Mouse (Mus musculus): Measurements from ENCODE around the gene Ank. TPM values are rescaled to one million over a fixed set of nuclear protein-coding genes. Genes with fewer than 3 reads are reported as not detected.
A peak's percentile ranks its signal among the peaks of the same experiment; 100 is the strongest.

Gene Ank
- total RNA-seq, 2 experiments from 2014 or later = 125 to 149 TPM

DNA sequence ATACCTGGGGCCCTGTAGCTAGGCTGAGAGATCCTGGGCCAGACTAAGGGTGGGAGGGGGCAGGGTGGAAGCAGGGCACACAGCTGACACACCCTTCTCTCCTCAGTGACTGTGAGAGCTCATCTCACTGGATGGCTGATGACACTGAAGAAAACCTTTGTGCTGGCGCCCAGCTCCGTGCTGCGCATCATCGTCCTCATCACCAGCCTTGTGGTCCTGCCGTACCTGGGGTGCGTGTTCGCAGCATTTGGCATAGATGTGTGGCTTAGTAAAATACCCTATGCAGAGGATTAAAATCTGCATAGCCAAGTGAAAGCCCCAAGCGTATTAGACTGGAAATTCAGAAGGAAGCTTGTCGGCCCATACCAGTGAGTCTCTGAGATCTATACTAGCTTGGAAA, 124.3 kb downstream of the Ank start:
- no peak for DNase-seq
- intact Hi-C loops (cut with DNase I) = no loop called here

DNA sequence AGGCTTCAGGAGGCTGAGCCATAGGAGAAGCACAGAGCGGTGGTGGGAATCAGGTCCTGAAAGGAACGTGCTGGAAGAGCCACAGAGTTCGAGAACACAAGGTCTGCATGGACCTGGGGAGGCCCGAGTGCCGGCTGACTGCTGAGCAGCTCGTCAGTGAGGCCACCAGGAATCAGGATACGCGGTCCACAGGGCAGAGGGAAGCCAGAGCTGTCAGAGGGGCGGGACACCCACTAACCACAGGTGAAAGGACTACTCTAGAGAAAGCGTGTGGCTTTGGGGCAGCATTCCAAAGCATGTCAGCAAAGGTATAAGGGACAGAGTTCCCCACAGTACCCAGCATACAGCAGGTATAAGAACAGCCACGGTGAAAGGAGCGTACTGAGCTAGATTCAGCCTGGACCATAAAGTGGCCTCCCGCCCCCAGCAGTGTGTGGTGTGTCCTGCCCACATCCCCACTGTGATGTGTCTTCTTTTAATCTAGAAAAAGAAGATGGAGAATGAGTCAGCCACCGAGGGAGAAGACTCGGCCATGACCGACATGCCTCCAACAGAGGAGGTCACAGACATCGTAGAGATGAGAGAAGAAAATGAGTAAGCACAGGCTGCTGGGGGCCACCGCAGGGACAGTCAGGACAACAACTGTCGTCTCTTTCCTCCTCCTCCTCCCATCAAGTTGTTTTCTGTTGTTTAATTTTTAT, 126.3 kb downstream of the Ank start:
- no peak for DNase-seq
- intact Hi-C loops (cut with DNase I) = loop anchor here (1.0 kb wide), 1 partner anchor 48 kb away; no protein-coding TSS in a partner anchor

DNA sequence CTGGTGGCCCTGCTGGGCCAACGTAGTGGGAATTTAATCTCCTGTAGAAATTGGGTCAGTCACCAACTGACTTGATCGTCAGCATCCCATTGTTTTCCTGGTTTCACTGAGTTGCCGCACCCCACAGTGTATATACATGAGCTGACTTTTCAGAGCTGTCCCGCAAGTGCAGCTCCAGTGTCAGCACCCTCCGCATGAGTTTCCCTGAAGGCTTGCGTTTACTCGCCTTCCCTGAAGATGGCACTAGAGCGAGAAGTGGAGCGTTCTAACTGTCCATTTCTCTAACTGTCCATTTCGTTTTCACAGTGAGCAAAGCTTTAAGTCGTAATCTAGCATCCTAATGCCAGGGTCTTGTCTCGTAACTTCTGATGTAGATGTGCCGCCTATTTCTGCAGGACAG, 127.2 kb downstream of the Ank start:
- DNase-seq = peak; percentile 42 to 59
- intact Hi-C loops (cut with DNase I) = loop anchor here (1.0 kb wide), 1 partner anchor 49 kb away; no protein-coding TSS in a partner anchor

DNA sequence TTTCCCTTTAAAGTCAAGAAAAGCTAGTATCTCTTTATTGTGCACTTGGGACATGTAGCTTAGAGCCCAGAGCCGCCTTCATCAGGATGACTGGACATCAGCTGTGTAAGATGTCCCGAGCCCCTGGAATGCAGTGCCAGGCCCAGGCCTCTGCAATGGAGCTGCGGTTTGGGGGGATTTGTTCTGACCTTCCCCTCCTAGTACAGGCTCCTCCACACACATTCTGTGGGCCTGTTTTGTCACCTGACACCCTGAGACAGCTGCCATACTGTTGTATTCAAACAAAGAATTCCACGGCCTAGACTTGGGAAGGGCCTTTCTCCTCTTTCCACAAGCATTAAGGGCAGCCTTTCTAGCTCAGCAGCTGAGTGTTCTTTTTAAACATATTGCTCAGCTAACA, 128.5 kb downstream of the Ank start:
- intact Hi-C loops (cut with DNase I) = no loop called here
- DNase-seq = no peak

DNA sequence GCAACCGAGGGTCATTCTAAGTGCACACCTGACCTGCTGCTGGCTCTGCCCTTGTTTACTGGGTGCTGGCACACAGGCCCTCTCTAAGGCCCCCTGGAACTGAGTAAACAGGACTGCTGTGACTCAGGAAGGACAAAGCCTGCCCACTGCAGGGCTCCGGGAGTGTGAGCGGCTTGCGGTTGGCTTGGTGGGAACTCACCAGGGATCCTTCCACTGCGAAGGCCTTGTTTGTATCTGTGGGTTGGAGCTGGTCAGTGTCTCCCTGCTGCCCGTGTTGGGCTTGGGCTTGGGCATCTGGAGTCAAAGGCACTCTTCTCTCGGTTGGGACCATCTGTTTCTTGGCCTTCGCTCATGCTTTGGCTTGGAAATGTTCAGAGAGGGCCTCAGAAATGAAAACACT, 129.1 kb downstream of the Ank start:
- intact Hi-C loops (cut with DNase I) = no loop called here

DNA sequence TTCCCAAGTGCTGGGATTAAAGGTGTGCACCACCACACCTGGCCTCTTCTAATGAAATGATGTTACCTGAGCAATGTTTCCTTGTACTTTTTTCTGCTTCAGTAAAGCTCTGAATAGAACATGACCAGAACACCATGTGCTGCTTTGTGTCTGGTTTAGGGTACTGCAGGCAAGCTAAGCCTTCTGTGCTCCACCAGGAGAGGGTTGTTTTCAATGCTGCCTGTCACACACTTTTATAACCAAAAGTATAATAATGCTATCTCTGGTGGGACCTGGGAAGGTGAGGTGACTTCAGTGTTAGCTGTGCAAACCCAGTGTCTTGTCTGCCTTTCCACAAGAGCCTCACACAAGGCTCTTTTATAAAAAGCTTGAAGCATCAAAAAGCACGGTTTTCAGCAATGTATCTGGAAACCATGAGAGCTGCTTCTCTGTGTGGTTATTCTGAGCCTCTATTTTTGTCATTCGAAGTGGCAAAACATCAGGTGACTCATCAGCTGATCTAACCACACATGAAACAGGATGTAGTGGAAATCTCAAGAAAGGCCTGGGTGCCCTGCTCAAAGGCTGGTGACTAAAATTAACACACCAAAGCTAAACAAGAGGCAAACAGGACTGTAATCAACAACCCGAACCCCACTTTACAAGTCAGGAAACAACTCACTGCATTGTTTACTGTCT, 130.1 kb downstream of the Ank start:
- peak; percentile 52 to 55 for DNase-seq
- intact Hi-C loops (cut with DNase I) = no loop called here

More for the DNA sequence above, 129.1 kb downstream of the Ank start:
- DNase-seq = no peak

DNA sequence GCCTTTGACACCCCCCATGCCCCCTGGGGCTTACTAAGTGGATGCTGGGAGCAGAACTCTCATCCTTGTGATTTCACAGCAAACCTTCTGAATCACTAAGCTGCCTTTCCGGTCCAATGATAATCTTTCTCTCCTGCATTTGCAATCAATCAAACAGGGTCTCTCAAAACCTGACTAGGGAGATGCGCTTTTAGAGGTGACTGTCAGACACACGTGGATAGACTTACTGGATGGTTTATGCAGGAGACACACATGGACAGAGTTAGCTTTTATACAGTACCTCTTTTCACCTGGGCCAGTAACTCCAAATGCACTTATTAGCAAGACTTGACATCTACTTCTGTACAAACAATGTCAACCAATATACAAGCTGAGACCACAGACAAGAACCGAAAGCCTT, 131.0 kb downstream of the Ank start:
- intact Hi-C loops (cut with DNase I) = no loop called here

DNA sequence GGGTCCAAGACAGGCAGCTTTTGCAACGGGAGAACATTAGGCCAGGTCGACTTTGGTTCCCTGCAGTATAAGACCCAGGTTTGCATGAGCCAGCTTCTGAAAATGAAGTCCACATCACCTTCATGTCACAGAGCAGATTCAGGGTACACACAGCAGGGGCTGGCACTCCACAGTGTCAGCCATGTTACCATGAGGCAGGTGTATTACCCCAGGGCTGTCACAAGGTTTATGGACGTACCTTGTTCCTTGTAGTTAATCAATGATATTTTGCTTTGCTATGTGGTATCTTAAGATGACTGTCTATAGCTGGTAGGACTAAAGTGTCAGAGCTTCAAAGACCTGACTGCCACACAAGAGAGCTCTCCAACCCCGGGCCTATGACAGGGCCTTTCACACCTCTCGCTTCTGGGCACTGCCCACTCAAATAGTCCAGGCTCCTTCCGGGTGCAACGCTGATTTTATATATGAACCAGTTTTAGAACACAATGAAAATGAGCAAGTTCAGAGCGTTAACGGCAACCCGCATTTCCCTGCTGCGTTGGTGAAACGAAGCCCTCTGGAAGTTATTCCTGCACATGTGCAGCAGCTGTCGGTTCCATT, 132.4 kb downstream of the Ank start:
- intact Hi-C loops (cut with DNase I) = no loop called here
- no peak for DNase-seq

More for the DNA sequence above, 131.0 kb downstream of the Ank start:
- no peak for DNase-seq

DNA sequence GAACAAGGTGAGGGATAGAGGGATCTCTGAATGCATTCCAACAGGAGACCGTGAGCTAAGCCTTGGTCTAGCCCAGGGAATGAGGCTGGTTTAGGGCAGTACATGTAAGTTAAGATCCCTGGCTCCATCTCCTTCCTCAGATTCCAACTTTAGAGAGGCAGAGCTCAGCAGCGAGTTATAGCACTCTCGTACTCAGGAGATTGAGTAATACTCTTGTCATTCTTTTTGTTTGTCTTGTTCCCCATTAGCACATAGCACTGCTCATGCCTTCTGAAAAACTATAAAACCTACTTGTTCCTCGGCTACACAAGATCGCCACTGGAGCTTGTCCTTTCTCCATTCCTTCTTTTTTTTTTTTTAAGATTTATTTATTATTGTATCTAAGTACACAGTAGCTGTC, 134.0 kb downstream of the Ank start:
- intact Hi-C loops (cut with DNase I) = no loop called here
- DNase-seq = no peak

DNA sequence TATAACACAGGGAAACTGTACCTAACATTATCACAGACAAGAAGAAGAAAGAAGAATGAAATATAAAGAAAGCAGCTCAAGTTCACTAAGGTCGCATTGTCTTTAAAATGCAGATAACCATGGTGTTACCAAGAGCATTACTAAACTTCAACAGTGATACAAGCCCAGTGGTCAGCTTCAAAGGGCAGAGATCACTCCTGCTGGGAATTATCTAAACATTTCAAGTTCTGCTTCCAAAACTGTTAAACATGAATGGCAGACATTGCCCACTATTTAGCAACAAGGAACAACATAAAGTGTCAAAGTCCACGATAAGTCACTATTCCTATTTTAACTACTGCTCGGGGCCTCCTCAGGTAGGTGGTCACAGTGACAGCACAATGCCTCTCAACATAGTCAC, 138.1 kb downstream of the Ank start:
- DNase-seq = no peak
- intact Hi-C loops (cut with DNase I) = no loop called here

DNA sequence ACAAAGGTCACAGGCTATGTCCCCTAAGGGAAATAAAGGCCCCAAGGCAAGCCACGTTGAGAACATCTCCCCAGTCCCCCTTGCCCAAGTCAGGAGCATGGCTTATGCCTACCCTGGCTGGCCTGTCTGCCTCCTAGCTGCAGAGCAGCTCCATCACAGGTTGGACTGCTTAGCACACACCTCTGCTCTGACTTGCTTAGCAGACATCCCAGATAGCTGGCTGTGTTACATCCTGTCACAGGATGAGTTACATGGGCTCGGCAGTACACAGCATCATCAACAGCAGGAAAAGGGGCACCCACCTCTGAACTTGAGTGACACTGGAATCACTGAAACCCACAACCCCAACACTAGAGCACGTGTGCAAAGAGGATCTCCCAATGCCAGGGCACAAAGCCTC, 138.8 kb downstream of the Ank start:
- intact Hi-C loops (cut with DNase I) = no loop called here
- DNase-seq = no peak

DNA sequence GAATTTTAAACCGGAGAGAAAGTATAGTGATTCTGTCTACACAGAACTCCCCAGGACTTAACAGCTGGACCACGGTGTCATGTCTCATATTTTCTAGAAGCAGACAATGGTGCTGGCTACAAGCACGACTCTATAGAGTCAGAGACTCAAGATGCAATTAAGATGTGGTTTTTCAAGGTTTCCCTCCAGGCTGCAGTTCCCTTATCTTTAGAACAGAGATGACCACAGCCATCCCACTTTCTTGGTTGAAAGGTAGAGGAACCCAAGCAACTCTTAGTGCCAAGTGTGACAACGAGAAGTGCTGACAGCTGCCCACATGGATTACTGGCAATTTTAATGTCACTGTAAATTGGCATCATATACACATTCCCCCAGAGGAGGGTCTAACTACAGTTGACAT, 143.1 kb downstream of the Ank start:
- intact Hi-C loops (cut with DNase I) = no loop called here
- no peak for DNase-seq

DNA sequence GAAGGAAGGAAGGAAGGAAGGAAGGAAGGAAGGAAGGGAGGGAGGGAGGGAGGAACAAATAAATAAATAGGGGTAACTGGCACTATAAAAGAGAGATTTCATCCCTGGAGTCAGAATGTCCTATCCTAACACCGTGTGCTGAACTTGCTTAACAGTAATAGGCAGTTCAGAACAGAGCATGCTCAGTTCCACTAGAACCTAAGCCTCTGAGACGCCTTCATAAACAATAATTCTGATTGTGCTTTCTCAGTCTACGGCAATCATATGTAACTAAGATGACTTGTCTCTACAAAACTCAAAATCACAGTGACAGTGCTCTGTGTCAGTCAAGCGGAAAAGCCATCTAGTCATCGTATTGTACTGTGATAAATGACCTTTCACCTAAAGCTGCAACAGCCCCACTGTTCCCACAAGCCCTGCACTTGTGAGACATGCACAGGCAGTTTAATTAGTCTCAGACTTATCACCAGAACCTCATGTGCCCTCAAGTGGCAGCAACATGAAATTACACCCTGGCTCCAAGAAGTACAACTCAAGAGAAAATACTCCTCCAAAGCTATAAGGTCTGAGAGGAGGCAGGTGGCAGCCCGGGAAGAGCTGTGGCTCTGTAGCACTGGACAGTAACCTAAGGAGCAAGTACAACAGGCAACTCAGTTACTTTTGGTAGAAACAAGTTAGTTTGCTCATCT, 146.2 kb downstream of the Ank start:
- DNase-seq = peak; percentile 74 to 77
- intact Hi-C loops (cut with DNase I) = loop anchor here (2.0 kb wide), 1 partner anchor 296 kb away; no protein-coding TSS in a partner anchor

DNA sequence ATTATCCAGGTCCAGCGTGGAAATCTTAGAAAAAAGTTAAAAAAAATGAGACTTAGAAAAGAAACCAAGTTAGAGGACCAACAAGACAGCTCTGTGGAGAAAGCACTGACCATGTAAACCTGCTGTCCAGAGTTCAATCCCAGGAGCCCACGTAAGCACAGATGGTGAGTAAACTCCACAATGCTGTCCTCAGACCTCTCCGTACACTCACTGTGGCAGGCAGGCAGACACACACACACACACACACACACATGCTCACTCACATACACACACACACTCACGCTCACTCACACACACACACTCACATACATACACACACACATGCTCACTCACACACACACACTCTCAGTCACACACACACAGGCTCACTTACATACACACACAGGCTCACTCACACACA, 146.8 kb downstream of the Ank start:
- no peak for DNase-seq
- intact Hi-C loops (cut with DNase I) = loop anchor here (2.0 kb wide), 1 partner anchor 296 kb away; no protein-coding TSS in a partner anchor

DNA sequence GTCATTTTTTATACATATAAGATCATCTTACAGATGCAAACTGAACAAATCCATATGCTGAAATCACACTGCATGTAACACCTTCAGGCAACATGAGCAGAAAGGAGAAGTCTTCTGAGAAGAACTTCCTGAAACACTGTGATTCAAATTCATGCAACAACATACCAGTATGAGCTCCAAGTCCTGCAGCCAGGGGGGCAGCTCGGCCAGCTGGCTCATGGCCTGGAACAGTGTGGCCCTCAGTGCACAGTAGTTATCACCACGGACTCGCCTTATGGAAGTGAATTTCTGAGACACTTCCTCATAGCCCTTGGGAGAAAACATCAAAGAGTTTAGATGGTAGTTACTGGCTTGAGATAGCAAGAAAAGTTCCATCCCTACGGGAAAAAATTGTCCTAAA, 149.7 kb downstream of the Ank start:
- peak; percentile 78 to 86 for DNase-seq
- intact Hi-C loops (cut with DNase I) = loop anchor here (5.0 kb wide), 1 partner anchor 149 kb away; the partner anchor contains the start of gene Ank

DNA sequence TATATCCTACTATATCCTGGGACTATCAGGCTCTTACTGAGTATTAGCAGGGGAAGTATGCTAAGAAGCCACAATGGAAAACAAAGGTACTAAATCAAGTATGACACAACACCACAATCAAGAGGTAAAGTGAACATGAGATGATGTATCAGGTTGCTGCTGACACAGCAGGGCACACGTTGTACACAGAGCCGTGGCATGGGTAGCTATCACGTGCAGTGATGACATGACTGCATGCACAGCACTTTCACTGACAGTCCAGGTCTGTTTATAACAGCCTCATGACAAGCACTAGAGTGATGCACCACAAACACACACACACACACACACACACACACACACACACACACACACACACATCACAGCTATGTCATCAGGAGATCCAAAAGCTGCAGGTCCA, 150.8 kb downstream of the Ank start:
- DNase-seq = no peak
- intact Hi-C loops (cut with DNase I) = loop anchor here (5.0 kb wide), 1 partner anchor 150 kb away; the partner anchor contains the start of gene Ank

DNA sequence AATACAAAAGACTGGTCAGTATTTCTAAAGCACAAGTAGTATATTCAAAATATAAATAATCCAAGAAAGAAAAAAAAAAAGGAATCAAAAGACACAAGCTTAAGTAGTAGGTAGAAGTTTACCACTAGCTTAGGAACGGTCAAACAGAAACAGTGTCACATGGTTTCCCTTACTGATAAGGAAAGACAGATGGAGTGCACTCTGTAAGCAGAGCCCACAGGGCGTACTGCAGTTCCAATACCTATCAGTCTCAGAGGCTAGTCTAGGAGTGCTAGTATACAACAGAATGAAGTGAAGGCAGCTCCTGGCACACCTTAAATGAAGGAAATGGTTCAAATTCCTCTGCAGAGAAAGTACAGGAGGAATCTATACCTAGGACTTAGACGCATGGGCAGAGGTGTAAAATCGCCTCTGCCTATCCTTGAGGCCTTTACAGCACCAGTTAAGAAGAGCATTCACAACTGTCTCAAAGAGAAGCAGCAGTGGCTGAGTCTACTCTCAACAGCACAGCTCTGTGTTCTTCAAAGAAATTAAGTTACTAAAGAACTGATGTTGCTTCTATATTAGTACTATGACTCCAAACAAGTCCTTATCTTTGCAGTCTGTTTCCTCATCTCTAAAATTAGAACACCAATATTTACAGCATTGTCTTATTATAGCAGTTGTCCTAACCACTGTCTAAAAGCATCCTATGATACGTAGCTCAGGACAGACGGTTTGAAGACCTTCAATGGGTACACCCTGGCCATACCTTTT, 152.5 kb downstream of the Ank start:
- intact Hi-C loops (cut with DNase I) = loop anchor here (5.0 kb wide), 1 partner anchor 152 kb away; the partner anchor contains the start of gene Ank
- no peak for DNase-seq

DNA sequence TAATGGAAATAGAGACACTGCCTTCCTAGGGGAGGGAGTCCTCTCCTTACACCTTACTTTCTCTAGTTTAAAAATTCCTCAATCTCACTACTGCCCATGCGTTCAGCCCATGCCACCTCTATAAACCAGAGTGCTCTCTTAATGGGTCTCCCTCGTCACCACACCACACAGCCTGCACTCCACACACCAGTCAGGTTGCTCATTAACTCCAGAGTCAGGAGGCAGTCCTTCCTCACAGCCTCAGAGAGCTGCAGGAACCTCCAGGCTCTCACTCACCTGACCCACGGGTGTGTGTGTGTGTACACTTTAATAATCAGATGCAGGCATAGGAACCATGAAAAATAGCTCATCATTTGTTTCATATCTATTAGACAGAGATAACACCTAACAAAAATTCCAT, 153.2 kb downstream of the Ank start:
- intact Hi-C loops (cut with DNase I) = loop anchor here (5.0 kb wide), 1 partner anchor 152 kb away; the partner anchor contains the start of gene Ank
- DNase-seq = no peak

DNA sequence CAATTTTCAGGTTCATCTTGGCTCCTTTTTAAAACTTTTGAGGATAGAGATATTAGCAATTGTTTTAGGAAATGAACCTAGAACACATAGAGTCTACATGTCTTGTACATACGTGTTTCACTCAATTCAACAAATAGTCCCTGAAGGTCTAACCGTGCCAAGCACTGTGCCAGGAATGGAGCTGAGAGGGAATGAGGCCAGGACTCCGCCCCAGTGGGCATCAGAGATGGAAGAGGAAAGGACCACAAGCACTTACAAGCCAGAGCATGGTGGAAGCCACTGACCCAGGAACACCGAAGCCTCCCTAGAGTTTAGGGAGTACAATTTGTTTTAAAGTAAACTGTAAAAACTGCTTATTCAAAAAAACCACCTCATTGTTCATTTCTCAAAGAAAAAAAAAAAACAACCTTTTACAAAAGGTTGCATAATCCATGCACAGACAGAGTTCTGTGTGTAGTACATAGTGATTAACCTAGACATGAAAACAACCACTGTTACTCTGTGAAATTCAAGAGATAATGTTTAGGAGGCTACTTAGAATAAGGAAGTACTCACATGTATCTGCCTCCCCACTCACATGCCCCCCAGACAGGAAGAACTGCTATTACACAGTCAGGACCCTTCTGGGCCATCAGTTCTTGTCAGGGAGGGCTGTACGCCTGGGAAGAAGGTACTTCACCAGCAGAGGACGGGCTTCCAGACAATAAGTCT, 154.2 kb downstream of the Ank start:
- intact Hi-C loops (cut with DNase I) = no loop called here
- DNase-seq = peak in 1 of 2 experiments; percentile 40

DNA sequence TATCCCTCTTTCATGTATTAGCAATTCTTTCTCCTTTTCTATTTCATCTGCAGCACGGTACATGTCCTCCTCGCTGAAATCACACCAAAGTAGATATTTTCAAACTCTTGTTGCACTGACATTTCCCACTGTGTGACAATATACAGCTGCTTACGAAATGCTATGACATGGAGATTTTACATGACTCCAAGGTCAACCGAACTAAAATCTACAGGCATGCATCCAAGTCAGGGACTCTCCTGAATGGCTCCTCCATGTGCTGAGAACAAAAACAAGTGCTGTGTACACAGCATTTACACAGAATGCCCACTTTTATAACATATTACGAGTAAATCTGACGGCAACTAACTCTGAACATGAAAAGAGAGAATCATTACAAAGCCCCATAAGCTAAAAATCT, 156.8 kb downstream of the Ank start:
- DNase-seq = no peak
- intact Hi-C loops (cut with DNase I) = no loop called here
